Mouse (Mus musculus): ENCODE results near the gene Med12l.
"Not testable (repeated sequence)": the region's sequence is repeated elsewhere in the genome, so short reads cannot be mapped to it uniquely, and the experiment has no call there.

The Med12l gene

DNA sequence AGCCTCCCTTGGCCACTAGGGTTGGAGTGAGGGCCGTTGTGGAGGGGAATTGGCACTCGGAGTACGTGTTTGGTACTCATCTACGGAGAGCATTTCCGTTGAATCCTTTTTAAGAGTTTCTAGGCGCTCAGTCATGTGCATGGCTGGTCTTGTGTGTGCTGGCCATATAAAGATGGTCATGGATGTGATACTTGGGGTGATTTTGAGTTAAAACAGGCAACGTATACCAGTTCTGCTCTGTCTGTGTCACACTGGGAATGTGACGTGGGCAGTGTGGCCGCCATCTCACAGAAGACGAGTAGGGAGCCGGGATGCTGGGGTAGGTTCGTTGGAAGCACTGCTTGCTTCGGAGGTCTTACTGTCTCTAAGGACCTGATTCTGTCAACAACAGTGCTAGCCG lies 17.3 kb downstream of the Med12l start:
- DNase-seq (ENCODE audit: low spot score): no peak

- no peak for DNase-seq (ENCODE audit: low spot score)
Measured at GRCm38 (mm10) chr3:59024531-59025192, 19.0 kb downstream of the Med12l start.

GRCm38 (mm10) chr3:59025193-59025535 lies 19.5 kb downstream of the Med12l start:
- DNase-seq (ENCODE audit: low spot score): no peak

DNA sequence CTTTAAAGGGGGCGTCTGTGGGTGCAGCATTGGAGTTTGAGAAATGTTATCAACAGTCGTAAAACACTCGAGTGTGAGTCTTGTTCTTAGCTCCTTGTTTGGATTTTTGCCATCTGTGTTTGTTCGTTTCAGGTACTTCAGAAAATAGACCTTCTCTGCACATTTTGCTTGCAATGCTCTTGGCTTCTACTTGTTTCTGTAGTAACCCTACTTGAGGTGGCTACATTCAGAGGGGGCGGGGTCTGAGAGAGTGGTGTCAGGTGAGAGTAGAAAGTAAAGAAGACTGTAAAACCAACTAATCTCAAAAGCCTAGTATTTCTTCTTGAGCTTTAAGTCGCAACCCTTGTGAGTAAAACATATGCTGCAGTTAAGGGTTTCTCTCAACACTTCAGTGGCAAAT lies 23.1 kb downstream of the Med12l start:
- DNase-seq (ENCODE audit: low spot score): no peak

DNA sequence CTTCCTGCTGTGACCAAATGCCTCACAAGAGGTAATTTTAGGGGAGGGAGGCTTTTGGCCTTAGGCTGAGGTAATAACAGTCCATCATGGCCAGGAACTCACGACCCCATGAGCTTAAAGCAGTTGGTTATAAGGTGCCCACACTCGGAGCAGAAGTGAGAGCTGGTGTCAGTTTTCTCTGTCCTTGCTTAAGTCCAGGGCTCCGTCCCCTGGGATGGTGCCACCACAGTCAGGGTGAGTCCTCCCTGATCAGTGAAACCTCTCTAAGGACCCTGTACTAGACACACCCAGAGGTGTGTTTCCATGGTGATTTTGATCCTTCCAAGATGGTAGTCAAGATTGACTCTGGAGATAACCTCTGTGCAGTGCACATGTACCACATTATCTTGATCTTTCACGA lies 25.4 kb downstream of the Med12l start:
- no peak for DNase-seq (ENCODE audit: low spot score)

DNA sequence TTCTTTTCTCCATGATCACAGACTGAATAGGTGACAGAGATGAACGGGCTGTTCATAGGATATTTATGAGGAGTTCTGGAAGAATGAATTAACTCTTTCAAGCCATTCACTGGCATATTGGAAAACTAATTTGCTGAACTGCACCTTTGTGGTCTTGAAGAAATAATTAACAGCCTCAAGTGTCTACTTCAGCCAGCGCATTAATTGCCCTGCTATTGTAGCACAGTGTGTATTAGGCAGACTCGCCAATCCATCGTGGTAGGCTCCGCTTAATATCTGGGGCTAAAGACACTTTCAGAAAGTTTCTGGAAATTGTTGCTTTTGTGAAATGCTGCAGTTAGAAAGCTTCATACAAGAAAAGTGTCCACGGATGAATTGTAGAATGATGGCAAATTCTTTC lies 35.9 kb downstream of the Med12l start:
- DNase-seq (ENCODE audit: low spot score): no peak

DNA sequence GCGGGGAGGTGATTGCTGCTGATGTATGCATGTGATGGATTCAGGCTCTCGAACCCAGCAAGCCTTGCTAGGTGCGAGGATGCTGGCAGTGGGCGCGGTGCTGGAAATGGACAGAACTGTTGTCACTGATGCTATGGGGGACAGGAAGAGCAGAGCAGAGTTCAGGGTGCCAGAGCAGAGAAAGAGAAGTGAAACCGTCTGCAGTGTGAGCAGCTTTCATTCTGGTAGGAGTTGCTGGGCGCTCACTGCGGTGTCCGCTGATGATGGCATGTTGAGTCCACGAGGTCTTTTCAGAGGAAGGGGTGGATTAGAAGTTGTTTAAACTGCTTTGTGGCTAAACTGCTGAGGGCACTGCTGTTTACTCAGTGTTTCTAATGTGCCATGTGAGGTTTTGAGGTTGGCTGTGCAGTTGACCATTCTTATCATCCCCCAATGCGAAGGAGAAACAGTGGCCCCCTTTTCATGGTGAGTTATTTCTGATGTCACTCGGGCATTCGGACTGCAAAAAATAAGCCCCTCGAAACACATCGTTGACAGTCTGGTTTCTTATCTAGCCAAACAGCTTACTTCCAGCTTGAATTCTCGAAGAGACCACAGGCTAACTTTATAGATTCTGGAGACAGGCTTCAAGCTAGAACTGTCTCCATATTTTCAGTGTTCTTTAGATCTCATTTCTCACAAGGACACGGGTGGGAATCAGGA lies 49.4 kb downstream of the Med12l start:
- DNase-seq (ENCODE audit: low spot score): no peak

DNA sequence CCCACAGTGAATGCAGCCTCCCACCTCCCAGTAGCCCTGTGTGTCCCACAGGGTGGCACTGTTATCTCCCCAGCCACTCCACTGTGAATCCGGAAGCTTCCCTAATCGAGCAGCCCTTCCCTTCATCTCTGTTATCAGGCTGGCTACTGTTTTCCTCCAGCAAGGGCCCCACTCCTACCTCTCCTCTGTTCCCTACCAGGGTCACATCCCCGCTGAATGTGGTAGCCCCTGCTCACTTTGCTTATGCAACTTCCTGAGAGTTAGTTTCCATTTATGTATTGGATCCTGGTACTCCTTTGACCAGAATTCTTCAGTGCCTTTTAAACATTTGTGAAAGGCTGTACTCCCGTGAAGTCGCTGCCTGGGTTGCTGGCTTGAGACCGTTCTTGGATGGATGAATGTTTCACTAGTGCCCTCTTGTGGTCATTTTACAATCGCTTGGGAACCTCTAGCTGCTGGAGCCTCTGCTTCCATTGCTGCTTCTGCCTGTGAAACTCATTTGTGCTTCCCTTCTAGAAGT lies 53.5 kb downstream of the Med12l start:
- DNase-seq (ENCODE audit: low spot score): no peak

DNA sequence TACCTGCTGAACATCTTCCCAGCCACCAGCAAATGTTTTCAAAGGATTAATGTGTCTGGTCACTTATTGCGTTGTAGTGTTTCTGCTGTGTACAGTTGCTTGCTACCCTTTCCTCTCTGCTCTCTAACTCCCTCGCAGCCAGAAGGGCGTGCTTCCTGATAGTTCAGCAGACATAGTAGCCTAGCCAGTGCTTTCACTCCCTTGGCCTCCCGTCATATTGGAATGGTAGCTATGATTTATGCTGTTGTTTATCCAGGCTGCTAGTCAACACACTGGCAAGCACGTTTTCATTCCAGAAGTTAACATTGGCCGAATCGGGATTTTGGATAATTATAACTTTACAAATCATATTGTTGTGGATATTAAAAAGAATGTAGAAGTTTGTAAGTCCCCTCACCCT lies 54.5 kb downstream of the Med12l start:
- DNase-seq (ENCODE audit: low spot score): no peak

- no peak for DNase-seq (ENCODE audit: low spot score)
Measured at GRCm38 (mm10) chr3:59062141-59062540, 56.5 kb downstream of the Med12l start.

DNA sequence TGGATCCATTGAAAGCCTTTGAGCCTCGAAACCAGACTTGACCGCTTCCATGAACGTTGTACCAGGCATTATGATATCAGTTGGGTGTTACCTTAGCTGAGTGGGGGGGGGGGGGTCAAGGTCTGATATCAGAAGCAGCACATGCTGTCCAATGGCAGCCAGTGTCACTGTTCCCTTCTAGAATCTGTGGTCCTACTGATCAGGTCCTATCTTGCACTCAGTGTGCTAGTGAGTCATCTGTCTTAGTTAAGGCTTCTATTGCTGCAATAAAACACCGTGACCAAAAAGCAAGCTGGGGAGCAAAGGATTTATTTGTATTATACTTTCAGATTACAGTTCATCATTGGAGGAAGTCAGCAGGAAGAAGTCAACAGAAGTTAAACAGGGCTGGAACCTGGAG lies 57.8 kb downstream of the Med12l start:
- DNase-seq (ENCODE audit: low spot score): no peak

- no peak for DNase-seq (ENCODE audit: low spot score)
Measured at GRCm38 (mm10) chr3:59065937-59066336, 60.3 kb downstream of the Med12l start.

DNA sequence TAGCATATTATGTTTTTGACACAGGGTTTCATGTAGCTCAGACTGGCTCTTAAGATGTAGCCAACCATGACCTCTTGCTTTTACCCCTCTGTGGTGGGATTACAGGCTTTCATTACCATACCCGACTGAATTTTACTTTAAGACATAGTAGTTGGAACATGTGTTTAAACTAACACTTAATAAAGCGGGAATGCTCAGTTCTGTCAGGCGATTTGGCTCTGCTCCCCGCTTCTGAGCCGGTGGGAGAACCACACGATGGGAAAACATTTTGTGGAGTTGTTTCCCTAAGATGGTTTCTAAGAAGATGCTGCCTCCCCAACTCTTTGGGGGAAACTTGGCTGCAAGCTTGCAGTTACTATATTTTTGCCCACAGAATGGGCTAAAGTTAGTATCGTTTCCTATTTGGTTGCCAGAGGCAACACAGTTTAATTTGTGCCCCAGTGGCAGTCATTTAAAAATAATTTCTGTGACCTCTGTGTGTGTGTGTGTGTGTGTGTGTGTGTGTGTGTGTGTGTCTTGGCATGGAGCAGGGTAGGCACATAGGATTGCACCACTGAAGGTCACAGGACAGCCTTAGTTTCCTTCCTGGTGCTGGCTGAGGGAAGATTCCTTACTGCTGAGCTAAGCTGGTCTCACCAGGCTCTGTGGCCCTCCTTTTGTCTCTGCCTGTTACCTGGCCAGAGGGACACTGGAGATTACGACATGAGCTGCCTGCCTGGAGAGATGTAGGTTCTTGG lies 61.1 kb downstream of the Med12l start:
- no peak for DNase-seq (ENCODE audit: low spot score)

GRCm38 (mm10) chr3:59069071-59069470 lies 63.4 kb downstream of the Med12l start:
- not testable (repeated sequence) for DNase-seq (ENCODE audit: low spot score)

DNA sequence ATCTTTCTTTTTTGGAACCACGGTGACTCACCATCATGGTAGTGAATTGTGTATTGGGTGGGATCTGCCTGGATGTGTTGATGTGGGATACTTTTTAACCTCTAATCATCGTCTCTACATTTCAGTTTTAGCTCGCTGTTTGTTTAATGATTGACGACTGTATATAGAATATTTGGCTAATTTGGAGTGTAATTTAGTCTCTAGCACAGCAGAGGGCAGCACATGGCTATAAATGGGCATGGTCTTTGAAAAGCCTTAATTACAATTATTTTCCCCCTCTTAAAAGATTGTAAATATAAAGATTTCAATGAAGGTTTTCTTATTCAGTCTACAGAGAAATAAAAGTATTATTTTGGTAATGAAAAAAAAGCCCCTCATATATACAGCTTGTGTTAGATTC lies 71.7 kb downstream of the Med12l start:
- DNase-seq (ENCODE audit: low spot score): no peak

GRCm38 (mm10) chr3:59078585-59078984 lies 73.0 kb downstream of the Med12l start:
- DNase-seq (ENCODE audit: low spot score): no peak

- no peak for DNase-seq (ENCODE audit: low spot score)
Measured at GRCm38 (mm10) chr3:59079327-59079726, 73.7 kb downstream of the Med12l start.

DNA sequence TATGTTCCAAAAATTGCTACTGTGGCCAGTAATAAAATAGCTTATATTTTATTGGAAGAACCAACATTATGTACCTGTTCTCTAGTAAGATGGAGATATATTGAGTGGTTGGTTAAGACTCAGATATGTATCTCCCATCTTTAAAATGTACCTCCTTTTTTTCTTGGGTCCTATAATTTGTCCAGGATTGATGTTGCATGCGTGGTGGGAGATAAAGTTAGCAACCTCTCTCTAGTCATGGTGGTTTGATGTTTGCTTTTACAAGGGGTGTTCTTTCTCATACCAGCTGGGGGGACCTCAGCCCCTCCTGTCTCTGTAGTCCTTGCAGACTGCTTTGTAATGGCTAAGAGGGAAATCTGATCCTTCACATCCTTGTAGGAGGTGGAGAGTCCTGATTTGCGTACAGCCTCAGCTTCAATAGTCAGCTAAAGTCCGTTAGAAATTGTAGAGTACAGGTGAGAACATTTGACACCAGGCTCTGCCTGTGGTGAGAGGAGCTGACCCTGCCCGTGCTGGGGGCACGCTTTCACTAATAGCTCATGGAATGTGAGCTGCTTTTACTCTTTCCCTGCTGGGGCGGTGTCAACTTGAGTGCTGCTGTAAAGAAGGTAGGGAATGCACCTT lies 74.8 kb downstream of the Med12l start:
- DNase-seq (ENCODE audit: low spot score): no peak

GRCm38 (mm10) chr3:59080919-59081318 lies 75.3 kb downstream of the Med12l start:
- DNase-seq (ENCODE audit: low spot score): no peak

DNA sequence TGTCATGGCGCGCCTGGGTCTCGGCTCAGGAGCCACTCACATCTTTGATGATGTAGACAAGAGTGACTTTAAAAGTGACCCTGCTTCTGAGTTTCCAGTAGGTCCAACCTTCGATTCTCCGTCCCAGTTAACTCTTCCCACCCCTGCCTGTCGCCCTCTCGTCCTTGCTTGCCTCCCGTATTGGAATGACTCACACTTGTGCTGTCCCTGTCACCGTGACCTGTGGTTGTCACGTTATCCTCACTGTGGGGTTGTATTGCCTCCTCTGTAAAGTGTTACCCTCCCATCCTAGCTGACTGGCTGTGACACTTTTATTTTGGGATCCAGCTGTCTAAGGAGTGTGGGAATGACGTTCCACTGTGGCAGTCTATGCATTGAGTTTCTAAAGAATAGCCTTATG lies 87.1 kb downstream of the Med12l start:
- DNase-seq (ENCODE audit: low spot score): no peak

DNA sequence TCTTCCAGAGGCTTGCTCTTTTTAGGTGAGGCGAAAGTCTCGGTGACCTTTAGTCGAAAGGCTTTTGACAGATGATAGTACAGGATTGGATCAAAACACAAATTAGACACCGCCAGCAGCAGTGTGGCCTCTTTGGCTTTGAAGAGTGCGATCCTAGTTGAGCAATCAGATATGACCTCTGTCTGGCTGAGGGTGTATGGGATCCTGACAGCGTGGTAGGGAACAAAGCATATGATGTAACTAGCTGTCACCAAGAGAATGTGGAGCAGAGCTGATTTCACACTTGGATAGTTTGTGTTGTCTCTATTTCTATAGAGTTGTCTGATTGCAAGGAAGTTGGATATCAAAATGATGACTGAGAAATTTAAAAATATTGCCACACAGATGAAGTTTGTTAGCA lies 91.8 kb downstream of the Med12l start:
- DNase-seq (ENCODE audit: low spot score): no peak

- DNase-seq (ENCODE audit: low spot score): no peak
Measured at GRCm38 (mm10) chr3:59098540-59098939, 92.9 kb downstream of the Med12l start.
